Mouse (Mus musculus) embryonic facial prominence, embryonic 10.5 days (tissue): ENCODE results near the gene Clps. TPM values are rescaled to one million over a fixed set of nuclear protein-coding genes. Genes with fewer than 3 reads are reported as not detected.

Experiments used
- DNase-seq: peaks from one replicate; pipeline ENCODE4 v3.0.0-alpha.2; 2017; ENCODE audit warnings: low spot score
- H3K27ac ChIP-seq: fragments of 300-500 bp; sonication (generic); replicated peaks from 2 replicates; pipeline ENCODE4 v1.5.1; 2016; ENCODE audit warnings: mild to moderate bottlenecking
- H3K27me3 ChIP-seq: fragments of 300-500 bp; sonication (generic); replicated peaks from 2 replicates; pipeline ENCODE4 v1.6.1; 2016; ENCODE audit warnings: low read depth, mild to moderate bottlenecking; ENCODE audit not compliant: poor library complexity, severe bottlenecking
- H3K36me3 ChIP-seq: fragments of 300-500 bp; sonication (generic); replicated peaks from 2 replicates; pipeline ENCODE4 v1.6.1; 2016; ENCODE audit warnings: mild to moderate bottlenecking, moderate library complexity
- H3K4me1 ChIP-seq: fragments of 300-500 bp; sonication (generic); 2 replicates; pipeline ENCODE4 v1.6.1; 2016
- H3K4me3 ChIP-seq: fragments of 300-500 bp; sonication (generic); 2 replicates; pipeline ENCODE4 v1.5.1; 2016; ENCODE audit warnings: mild to moderate bottlenecking, moderate library complexity
- H3K9me3 ChIP-seq: fragments of 300-500 bp; sonication (generic); 2 replicates; pipeline ENCODE4 v1.6.1; 2016; ENCODE audit warnings: mild to moderate bottlenecking
- WGBS: fragments of 180-500 bp; shearing (Covaris S2); methylation state at CpG from one replicate; pipeline ENCODE4 v1.1.7; 2016; 5-methylcytosine and 5-hydroxymethylcytosine counted together
- polyA plus RNA-seq: library from polyadenylated mRNA; unstranded; fragments of >200 nt; fragmentation: Nextera tagmentation; extraction: Ambion mirVana; gene quantifications from 2 replicates; pipeline ENCODE4 v1.2.1, GENCODE M21; 2016

Clps gene
- not detected in 2 replicates for polyA plus RNA-seq

- no peak within 1 kb of the TSS for H3K4me3 ChIP-seq
- WGBS = 91% methylated on average over 4 of the region's 4 CpGs
- no peaks in the 10 kb centered on the region for H3K9me3 ChIP-seq
- no peaks in the 10 kb centered on the region for H3K27me3 ChIP-seq
- DNase-seq = no peak
- peak within 1 kb of the TSS; percentile 24; the same call in 1 of the 2 replicates for H3K27ac ChIP-seq
- H3K4me1 ChIP-seq = peaks cover 53% of the 10 kb centered on the region
- no peaks in the 10 kb centered on the region for H3K36me3 ChIP-seq
These were observed at the start of gene Clps for GRCm38 (mm10) chr17:28560598-28560997. TSS of gene Clps (minus strand) at chr17:28560766.

GRCm38 (mm10) chr17:28609543-28609942, 49.0 kb upstream of the Clps start:
- no peaks in the 10 kb centered on the region for H3K27me3 ChIP-seq
- no peak for DNase-seq
- H3K9me3 ChIP-seq = no peaks in the 10 kb centered on the region
- no peak overlapping the region for H3K27ac ChIP-seq
- peaks cover 78% of the 10 kb centered on the region for H3K36me3 ChIP-seq
- H3K4me1 ChIP-seq = no peaks in the 10 kb centered on the region
- 89% methylated on average over 3 of the region's 3 CpGs for WGBS
- H3K4me3 ChIP-seq = no peak overlapping the region

- no peaks in the 10 kb centered on the region for H3K27me3 ChIP-seq
- DNase-seq = no peak
- 91% methylated on average over 9 of the region's 9 CpGs for WGBS
- H3K36me3 ChIP-seq = peaks cover 98% of the 10 kb centered on the region
- no peaks in the 10 kb centered on the region for H3K9me3 ChIP-seq
- no peaks in the 10 kb centered on the region for H3K4me1 ChIP-seq
- H3K4me3 ChIP-seq = no peak overlapping the region
- H3K27ac ChIP-seq = no peak overlapping the region
These were observed 41.1 kb upstream of the Clps start for GRCm38 (mm10) chr17:28601557-28602250.

DNA sequence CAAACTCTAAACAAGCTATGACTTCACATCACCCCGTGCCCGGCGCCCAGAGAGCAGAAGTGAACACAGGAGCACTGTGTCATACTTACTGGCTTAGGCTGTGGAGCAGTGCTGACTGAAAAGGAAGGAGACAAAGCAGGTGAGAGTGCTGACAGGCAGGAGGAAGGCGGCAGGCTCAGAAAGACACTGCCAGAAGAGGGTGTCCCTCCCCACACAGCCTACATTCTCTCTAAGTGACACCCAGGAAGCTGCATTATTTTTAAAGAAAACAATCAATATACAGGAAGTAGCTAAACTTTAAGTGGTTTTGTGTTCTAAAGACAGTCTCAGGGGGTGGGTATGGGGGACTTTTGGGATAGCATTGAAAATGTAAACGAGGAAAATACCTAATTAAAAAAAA, 40.2 kb upstream of the Clps start:
- 92% methylated on average over 5 of the region's 5 CpGs for WGBS
- H3K4me1 ChIP-seq = no peaks in the 10 kb centered on the region
- no peaks in the 10 kb centered on the region for H3K27me3 ChIP-seq
- H3K27ac ChIP-seq = no peak overlapping the region
- DNase-seq = no peak
- H3K9me3 ChIP-seq = no peaks in the 10 kb centered on the region
- H3K4me3 ChIP-seq = no peak overlapping the region
- peaks cover 98% of the 10 kb centered on the region for H3K36me3 ChIP-seq

DNA sequence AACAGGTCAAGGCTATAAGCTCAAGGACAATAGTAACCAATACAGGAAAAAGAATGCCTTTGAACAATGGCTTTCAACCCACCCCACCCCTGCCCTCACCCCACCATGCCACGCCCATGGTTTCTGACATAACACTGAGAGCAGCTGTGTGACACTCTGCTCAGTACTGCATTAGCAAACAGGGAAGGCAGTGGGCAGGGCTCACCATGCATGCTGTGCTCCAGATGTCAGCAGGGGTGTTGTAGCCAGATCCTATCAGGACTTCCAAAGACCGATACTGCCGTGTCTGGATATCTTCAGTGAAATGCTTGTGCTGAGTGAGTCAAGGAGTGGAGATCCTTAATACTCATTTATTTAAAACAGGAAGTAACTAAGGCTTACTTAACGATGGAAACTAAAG, 33.4 kb upstream of the Clps start:
- no peaks in the 10 kb centered on the region for H3K4me1 ChIP-seq
- H3K9me3 ChIP-seq = no peaks in the 10 kb centered on the region
- H3K27ac ChIP-seq = no peak overlapping the region
- 82% methylated on average over 4 of the region's 4 CpGs for WGBS
- H3K4me3 ChIP-seq = no peak overlapping the region
- H3K27me3 ChIP-seq = no peaks in the 10 kb centered on the region
- no peak for DNase-seq
- peaks cover 97% of the 10 kb centered on the region for H3K36me3 ChIP-seq

DNA sequence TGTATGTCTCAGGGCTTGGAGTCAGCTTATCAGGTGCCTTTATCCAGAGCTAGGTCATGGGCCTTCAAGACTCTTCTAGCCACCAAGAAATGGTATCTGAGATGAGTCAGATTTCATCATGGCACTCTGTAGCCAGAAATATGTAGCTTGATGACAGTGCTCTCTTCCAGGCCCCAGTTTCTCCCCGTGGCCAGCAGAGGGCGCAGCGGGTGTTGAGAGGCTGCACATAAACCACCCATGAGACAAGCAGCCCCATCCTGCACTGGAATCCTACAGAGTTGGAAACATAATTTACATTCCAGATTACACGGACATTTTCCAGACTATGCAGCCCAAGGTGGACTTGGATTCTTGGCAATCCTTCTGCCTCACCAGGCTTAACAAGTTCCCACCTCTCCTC, 32.4 kb upstream of the Clps start:
- H3K4me1 ChIP-seq = no peaks in the 10 kb centered on the region
- 22% methylated on average over 4 of the region's 4 CpGs for WGBS
- no peaks in the 10 kb centered on the region for H3K27me3 ChIP-seq
- peak; percentile 85 for DNase-seq
- H3K9me3 ChIP-seq = no peaks in the 10 kb centered on the region
- no peak overlapping the region for H3K27ac ChIP-seq
- H3K36me3 ChIP-seq = peaks cover 97% of the 10 kb centered on the region
- no peak overlapping the region for H3K4me3 ChIP-seq

DNA sequence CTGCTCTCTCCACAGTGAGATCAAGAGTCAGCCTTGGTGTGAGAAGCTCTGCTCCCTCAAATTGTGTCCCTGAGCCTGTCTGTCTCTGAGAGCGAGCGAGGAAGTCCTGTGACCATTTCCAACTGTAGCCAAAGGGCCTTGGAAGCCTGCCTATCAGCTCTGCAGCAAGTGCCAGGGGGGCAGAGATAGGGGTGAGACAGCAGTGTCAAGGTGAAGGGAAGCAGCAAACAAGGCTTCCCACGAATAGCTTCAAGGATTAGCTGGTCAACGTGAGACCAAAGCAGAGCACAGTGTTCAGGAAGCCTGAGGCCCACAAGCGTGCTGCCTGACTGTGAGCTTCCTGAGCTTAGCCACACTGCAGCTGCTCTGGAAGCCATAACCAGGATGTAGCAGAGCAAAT, 30.9 kb upstream of the Clps start:
- Histone ChIP-seq H3K27me3 (no peaks in the 10 kb centered on the region), H3K9me3 (no peaks in the 10 kb centered on the region), H3K4me3 (no peak overlapping the region), H3K36me3 (peaks cover 97% of the 10 kb centered on the region), H3K27ac (no peak overlapping the region), H3K4me1 (no peaks in the 10 kb centered on the region)
- WGBS = 92% methylated on average over 5 of the region's 5 CpGs
- DNase-seq = no peak

DNA sequence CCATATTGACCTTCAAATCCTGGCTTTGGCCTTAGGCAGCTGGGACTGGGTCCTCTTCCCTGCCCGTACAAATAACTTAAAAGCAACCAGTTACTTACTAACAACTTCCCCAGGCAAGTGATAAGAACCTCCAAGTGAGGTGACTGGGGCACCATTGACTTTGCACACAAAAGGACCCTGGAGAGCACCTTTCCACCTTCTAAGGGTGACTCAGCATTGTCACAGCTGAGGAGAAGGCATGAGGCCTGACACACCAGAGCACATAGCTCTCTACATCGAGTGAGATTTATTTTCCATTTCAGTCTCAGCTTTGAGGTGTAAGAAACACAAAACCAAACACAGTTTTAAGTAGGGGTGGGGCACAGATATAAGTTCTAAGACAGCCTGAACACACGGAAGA, 30.0 kb upstream of the Clps start:
- H3K36me3 ChIP-seq = peaks cover 89% of the 10 kb centered on the region
- H3K9me3 ChIP-seq = no peaks in the 10 kb centered on the region
- no peak overlapping the region for H3K4me3 ChIP-seq
- no peak for DNase-seq
- no peaks in the 10 kb centered on the region for H3K4me1 ChIP-seq
- H3K27ac ChIP-seq = no peak overlapping the region
- no peaks in the 10 kb centered on the region for H3K27me3 ChIP-seq
- 87% methylated on average over 3 of the region's 3 CpGs for WGBS

- 81% methylated on average over 2 of the region's 2 CpGs for WGBS
- no peak overlapping the region for H3K27ac ChIP-seq
- H3K9me3 ChIP-seq = no peaks in the 10 kb centered on the region
- H3K4me1 ChIP-seq = peaks cover 11% of the 10 kb centered on the region
- H3K4me3 ChIP-seq = no peak overlapping the region
- H3K27me3 ChIP-seq = no peaks in the 10 kb centered on the region
- H3K36me3 ChIP-seq = peaks cover 70% of the 10 kb centered on the region
- no peak for DNase-seq
These were observed 28.0 kb upstream of the Clps start for GRCm38 (mm10) chr17:28588591-28588990.

GRCm38 (mm10) chr17:28586509-28586908, 25.9 kb upstream of the Clps start:
- Histone ChIP-seq H3K9me3 (no peaks in the 10 kb centered on the region), H3K4me3 (no peak overlapping the region), H3K36me3 (peaks cover 49% of the 10 kb centered on the region), H3K27ac (no peak overlapping the region), H3K27me3 (no peaks in the 10 kb centered on the region), H3K4me1 (peaks cover 11% of the 10 kb centered on the region)
- 85% methylated on average over 3 of the region's 3 CpGs for WGBS
- no peak for DNase-seq

- Histone ChIP-seq H3K9me3 (no peaks in the 10 kb centered on the region), H3K36me3 (no peaks in the 10 kb centered on the region), H3K27me3 (no peaks in the 10 kb centered on the region), H3K27ac (no peak overlapping the region), H3K4me3 (no peak overlapping the region), H3K4me1 (peaks cover 18% of the 10 kb centered on the region)
- WGBS = 63% methylated on average over 2 of the region's 2 CpGs
- DNase-seq = no peak
These were observed 20.5 kb upstream of the Clps start for GRCm38 (mm10) chr17:28581056-28581455.

DNA sequence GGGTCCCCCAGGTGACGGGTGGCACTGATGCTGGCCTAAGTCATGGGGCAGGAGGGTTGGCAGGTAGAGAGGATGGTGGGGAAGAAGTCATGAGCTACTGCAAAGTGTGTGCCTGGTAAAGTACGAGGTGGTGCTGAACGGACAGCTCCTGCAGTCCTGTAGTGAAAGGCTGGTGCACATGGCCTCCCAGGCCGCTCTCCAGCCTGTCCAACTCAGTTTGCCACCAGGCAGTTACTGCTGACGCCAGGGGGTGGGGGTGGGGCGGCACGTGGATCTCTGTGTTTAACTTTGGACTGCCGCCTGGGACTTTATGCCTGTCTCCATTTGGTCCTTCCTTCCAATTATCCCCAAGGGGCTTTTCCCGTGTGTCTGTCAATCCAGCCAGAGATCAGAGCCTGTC, 19.8 kb upstream of the Clps start:
- Histone ChIP-seq H3K4me1 (peaks cover 24% of the 10 kb centered on the region), H3K4me3 (no peak overlapping the region), H3K27me3 (no peaks in the 10 kb centered on the region), H3K36me3 (no peaks in the 10 kb centered on the region), H3K9me3 (no peaks in the 10 kb centered on the region), H3K27ac (no peak overlapping the region)
- 6% methylated on average over 9 of the region's 9 CpGs for WGBS
- DNase-seq = peak; percentile 86

- Histone ChIP-seq H3K4me3 (peak within 1 kb of the TSS; percentile 49), H3K4me1 (peaks cover 14% of the 10 kb centered on the region), H3K27ac (no peak within 1 kb of the TSS), H3K36me3 (no peaks in the 10 kb centered on the region), H3K27me3 (peaks cover 6% of the 10 kb centered on the region; the same call in 1 of the 2 replicates), H3K9me3 (no peaks in the 10 kb centered on the region)
- DNase-seq = peak; percentile 89
- WGBS = 17% methylated on average over 50 of the region's 50 CpGs
These were observed 14.9 kb upstream of the Clps start, which contains the start of gene Lhfpl5 for GRCm38 (mm10) chr17:28575244-28576125. TSS of gene Lhfpl5 (plus strand) at chr17:28575641.
